Mouse (Mus musculus) forebrain, embryonic 11.5 days (tissue): ENCODE measurements around the gene Clstn1. TPM values are rescaled to one million over a fixed set of nuclear protein-coding genes. Genes with fewer than 3 reads are reported as not detected.

Experiments used
- ATAC-seq: fragments of 200-750 bp; cut with Nextera tagmentation; replicated peaks from 2 replicates; pipeline ENCODE4 v1.8.0; 2017; ENCODE audit warnings: moderate TSS enrichment; ENCODE audit not compliant: low FRiP score
- DNase-seq: peaks from one replicate; pipeline ENCODE4 v3.0.0-alpha.2; 2017; ENCODE audit warnings: low spot score
- H3K27ac ChIP-seq: fragments of 300-500 bp; sonication (generic); 2 replicates; pipeline ENCODE4 v1.5.1; 2014; ENCODE audit warnings: low read depth, low read length
- H3K27me3 ChIP-seq: fragments of 300-500 bp; sonication (generic); 2 replicates; pipeline ENCODE4 v1.6.1; 2014; ENCODE audit warnings: mild to moderate bottlenecking, low read length, mixed read lengths; ENCODE audit not compliant: control insufficient read depth, insufficient read depth
- H3K36me3 ChIP-seq: fragments of 300-500 bp; sonication (generic); 2 replicates; pipeline ENCODE4 v1.6.1; 2014; ENCODE audit warnings: mild to moderate bottlenecking, low read length, moderate library complexity, mixed read lengths; ENCODE audit not compliant: control insufficient read depth, insufficient read depth
- H3K4me1 ChIP-seq: fragments of 300-500 bp; sonication (generic); replicated peaks from 2 replicates; pipeline ENCODE4 v1.6.1; 2014; ENCODE audit warnings: low read length, mixed read lengths; ENCODE audit not compliant: control insufficient read depth, insufficient read depth
- H3K4me2 ChIP-seq: fragments of 300-500 bp; sonication (generic); 2 replicates; pipeline ENCODE4 v1.6.1; 2014; ENCODE audit warnings: low read depth, mild to moderate bottlenecking, low read length, moderate library complexity, mixed read lengths; ENCODE audit not compliant: severe bottlenecking
- H3K4me3 ChIP-seq: fragments of 300-500 bp; sonication (generic); 2 replicates; pipeline ENCODE4 v1.5.1; 2014; ENCODE audit warnings: low read depth, low read length
- H3K9ac ChIP-seq: fragments of 300-500 bp; sonication (generic); 2 replicates; pipeline ENCODE4 v1.6.1; 2014; ENCODE audit warnings: low read length
- H3K9me3 ChIP-seq: fragments of 300-500 bp; sonication (generic); 2 replicates; pipeline ENCODE4 v1.6.1; 2016; ENCODE audit warnings: low read length, mixed read lengths; ENCODE audit not compliant: control insufficient read depth
- WGBS: fragments of 180-500 bp; shearing (Covaris S2); extraction: QIAGEN DNeasy Blood & Tissue Kit; methylation state at CpG from one replicate; pipeline ENCODE4 v1.1.7; 2014; 5-methylcytosine and 5-hydroxymethylcytosine counted together
- polyA plus RNA-seq: library from polyadenylated mRNA; unstranded; fragments of >200 nt; fragmentation: Nextera tagmentation; extraction: Ambion mirVana; gene quantifications from 2 replicates; pipeline ENCODE4 v1.2.1, GENCODE M21; 2014

Clstn1 gene
- polyA plus RNA-seq, 1 experiment from 2014 or later: 48.1 TPM

GRCm38 (mm10) chr4:149570498-149570863 is 15.8 kb upstream of the Clstn1 start:
- no peak overlapping the region for H3K9ac ChIP-seq
- peaks cover 7% of the 10 kb centered on the region; the same call in 1 of the 2 replicates for H3K4me1 ChIP-seq
- WGBS: 84% methylated on average over 4 of the region's 4 CpGs

GRCm38 (mm10) chr4:149571209-149571608 is 15.1 kb upstream of the Clstn1 start:
- H3K36me3 ChIP-seq: no peaks in the 10 kb centered on the region
- DNase-seq: no peak
- no peak overlapping the region for H3K4me2 ChIP-seq
- H3K9me3 ChIP-seq: no peaks in the 10 kb centered on the region
- H3K27me3 ChIP-seq: no peaks in the 10 kb centered on the region
- no peak overlapping the region for H3K9ac ChIP-seq
- ATAC-seq: no peak
- WGBS: 79% methylated on average over 5 of the region's 5 CpGs
- no peak overlapping the region for H3K4me3 ChIP-seq
- no peak overlapping the region for H3K27ac ChIP-seq
- peaks cover 7% of the 10 kb centered on the region; the same call in 1 of the 2 replicates for H3K4me1 ChIP-seq

More at GRCm38 (mm10) chr4:149570498-149570863, 15.8 kb upstream of the Clstn1 start:
- H3K9me3 ChIP-seq: no peaks in the 10 kb centered on the region
- no peak overlapping the region for H3K4me3 ChIP-seq
- H3K36me3 ChIP-seq: no peaks in the 10 kb centered on the region
- ATAC-seq (no peak), DNase-seq (no peak)
- no peak overlapping the region for H3K27ac ChIP-seq
- no peaks in the 10 kb centered on the region for H3K27me3 ChIP-seq
- no peak overlapping the region for H3K4me2 ChIP-seq

- Histone ChIP-seq H3K9me3 (no peaks in the 10 kb centered on the region), H3K36me3 (no peaks in the 10 kb centered on the region), H3K9ac (no peak overlapping the region), H3K4me2 (no peak overlapping the region), H3K4me1 (peaks cover 7% of the 10 kb centered on the region; the same call in 1 of the 2 replicates), H3K27ac (no peak overlapping the region), H3K4me3 (no peak overlapping the region), H3K27me3 (no peaks in the 10 kb centered on the region)
- DNase-seq: peak; percentile 43
- 52% methylated on average over 8 of the region's 8 CpGs for WGBS
- no peak for ATAC-seq
Observed at GRCm38 (mm10) chr4:149571651-149572149, 14.6 kb upstream of the Clstn1 start.

GRCm38 (mm10) chr4:149572446-149572845 is 13.8 kb upstream of the Clstn1 start:
- H3K9me3 ChIP-seq: no peaks in the 10 kb centered on the region
- no peak overlapping the region for H3K9ac ChIP-seq
- peaks cover 7% of the 10 kb centered on the region; the same call in 1 of the 2 replicates for H3K4me1 ChIP-seq
- no peak for ATAC-seq
- H3K36me3 ChIP-seq: no peaks in the 10 kb centered on the region
- H3K4me3 ChIP-seq: no peak overlapping the region
- 18% methylated on average over 7 of the region's 9 CpGs for WGBS
- DNase-seq: peak; percentile 45
- H3K4me2 ChIP-seq: no peak overlapping the region
- H3K27ac ChIP-seq: no peak overlapping the region
- no peaks in the 10 kb centered on the region for H3K27me3 ChIP-seq

- 56% methylated on average over 8 of the region's 8 CpGs for WGBS
- H3K4me2 ChIP-seq: no peak overlapping the region
- peaks cover 2% of the 10 kb centered on the region; the same call in 1 of the 2 replicates for H3K4me1 ChIP-seq
- H3K9ac ChIP-seq: no peak overlapping the region
- H3K36me3 ChIP-seq: no peaks in the 10 kb centered on the region
- no peak for ATAC-seq
- H3K9me3 ChIP-seq: no peaks in the 10 kb centered on the region
- H3K27me3 ChIP-seq: no peaks in the 10 kb centered on the region
- DNase-seq: peak; percentile 41
- no peak overlapping the region for H3K27ac ChIP-seq
- no peak overlapping the region for H3K4me3 ChIP-seq
Observed at GRCm38 (mm10) chr4:149572851-149573250, 13.4 kb upstream of the Clstn1 start.

- Histone ChIP-seq H3K9me3 (no peaks in the 10 kb centered on the region), H3K36me3 (no peaks in the 10 kb centered on the region), H3K27ac (no peak overlapping the region), H3K9ac (no peak overlapping the region), H3K27me3 (no peaks in the 10 kb centered on the region), H3K4me1 (peaks cover 2% of the 10 kb centered on the region; the same call in 1 of the 2 replicates), H3K4me2 (no peak overlapping the region), H3K4me3 (no peak overlapping the region)
- no peak for DNase-seq
- WGBS: 72% methylated on average over 14 of the region's 14 CpGs
- ATAC-seq: no peak
Observed at GRCm38 (mm10) chr4:149574391-149574821, 11.9 kb upstream of the Clstn1 start.

GRCm38 (mm10) chr4:149576061-149576460 is 10.2 kb upstream of the Clstn1 start:
- peaks cover 2% of the 10 kb centered on the region; the same call in 1 of the 2 replicates for H3K4me1 ChIP-seq
- no peaks in the 10 kb centered on the region for H3K9me3 ChIP-seq
- ATAC-seq (no peak), DNase-seq (no peak)
- no peaks in the 10 kb centered on the region for H3K36me3 ChIP-seq
- H3K4me2 ChIP-seq: no peak overlapping the region
- no peak overlapping the region for H3K9ac ChIP-seq
- WGBS: 72% methylated on average over 9 of the region's 9 CpGs
- H3K4me3 ChIP-seq: no peak overlapping the region
- no peaks in the 10 kb centered on the region for H3K27me3 ChIP-seq
- H3K27ac ChIP-seq: no peak overlapping the region

GRCm38 (mm10) chr4:149576993-149577548 is 9.2 kb upstream of the Clstn1 start:
- H3K4me3 ChIP-seq: no peak overlapping the region
- H3K9ac ChIP-seq: no peak overlapping the region
- WGBS: 18% methylated on average over 4 of the region's 4 CpGs
- H3K4me2 ChIP-seq: no peak overlapping the region
- no peaks in the 10 kb centered on the region for H3K9me3 ChIP-seq
- H3K27me3 ChIP-seq: no peaks in the 10 kb centered on the region
- peaks cover 2% of the 10 kb centered on the region; the same call in 1 of the 2 replicates for H3K4me1 ChIP-seq
- no peaks in the 10 kb centered on the region for H3K36me3 ChIP-seq
- no peak for DNase-seq
- no peak for ATAC-seq
- H3K27ac ChIP-seq: no peak overlapping the region
